In genomic region chr2:25290816-25291130, GRCm38 (mm10) we compare ENCODE assay signal across 9 mouse cellular contexts. TPM values are rescaled to one million over a fixed set of nuclear protein-coding genes. Genes with fewer than 3 reads are reported as not detected.
A peak's percentile ranks its signal among the peaks of the same experiment; 100 is the strongest.
DNase-seq lines count a peak whose midpoint lies in the region; ATAC-seq and TF ChIP-seq lines count a peak whose summit lies in the region.
"Had no signal": no experiment of that assay in that cellular context is flagged by ENCODE, and none has a peak within 500 bp of the region (broad histone marks: within the 10 kb centered on the region; RNA-seq: fewer than 3 reads in every experiment).

No protein-coding gene starts in this region.

- H3K9me3 ChIP-seq in kidney, postnatal 0 days (replicated peaks; ENCODE audit: low read length), result no peaks in the 10 kb centered on the region
- H3K9me3 ChIP-seq in neural tube, embryonic 14.5 days (ENCODE audit: control insufficient read depth, low read length), result no peaks in the 10 kb centered on the region

- no peak overlapping the region for H3K9ac ChIP-seq in kidney, postnatal 0 days (ENCODE audit: low read depth, low read length)
- no peak overlapping the region for H3K9ac ChIP-seq in neural tube, embryonic 14.5 days (replicated peaks; ENCODE audit: low read depth, low read length)

- peaks cover 67% of the 10 kb centered on the region for H3K4me1 ChIP-seq in cerebellum, adult 2 months (ENCODE audit: control insufficient read depth, insufficient read depth, low read length)
- peaks cover 9% of the 10 kb centered on the region; the same call in 1 of the 2 replicates for H3K4me1 ChIP-seq in kidney, postnatal 0 days (replicated peaks; ENCODE audit: insufficient read depth, low read length)
- peaks cover 18% of the 10 kb centered on the region for H3K4me1 ChIP-seq in neural tube, embryonic 14.5 days (ENCODE audit: control insufficient read depth, insufficient read depth, low read length)

- TF ChIP-seq POLR2A in cerebellum, adult 2 months (IDR thresholded peaks at IDR 0.05; ENCODE audit: borderline replicate concordance, insufficient read depth, low read length), result no peak

- H3K27me3 ChIP-seq in cerebellum, adult 2 months (ENCODE audit: control insufficient read depth, insufficient read depth, low read length), result no peaks in the 10 kb centered on the region
- peaks cover 49% of the 10 kb centered on the region for H3K27me3 ChIP-seq in kidney, postnatal 0 days (ENCODE audit: insufficient read depth, low read length)
- peaks cover 52% of the 10 kb centered on the region for H3K27me3 ChIP-seq in neural tube, embryonic 14.5 days (ENCODE audit: control insufficient read depth, insufficient read depth, low read length)

- peak overlapping the region; percentile 29 for H3K4me3 ChIP-seq in cerebellum, adult 2 months (replicated peaks; ENCODE audit: insufficient read depth, low read depth, low read length)
- peak overlapping the region; percentile 33; the same call in 1 of the 2 replicates for H3K4me3 ChIP-seq in kidney, postnatal 0 days (replicated peaks; ENCODE audit: low read depth, low read length)
- peak overlapping the region; percentile 15; the same call in 1 of the 2 replicates for H3K4me3 ChIP-seq in neural tube, embryonic 14.5 days (ENCODE audit: low read depth, low read length)

- ATAC-seq in kidney, postnatal 0 days (replicated peaks; ENCODE audit: low FRiP score, low read depth), result no peak
- ATAC-seq in neural tube, embryonic 14.5 days (ENCODE audit: low read depth), result no peak

- H3K36me3 ChIP-seq in kidney, postnatal 0 days (ENCODE audit: insufficient read depth, low read length), result 0 out of 2 replicates have a peak, but pooled peaks cover 5% of the 10 kb centered on the region
- H3K36me3 ChIP-seq in neural tube, embryonic 14.5 days (ENCODE audit: control insufficient read depth, insufficient read depth, low read length), result peaks cover 4% of the 10 kb centered on the region

- peak overlapping the region; percentile 68 for H3K27ac ChIP-seq in cerebellum, adult 2 months (ENCODE audit: insufficient read depth, low read length)
- no peak overlapping the region for H3K27ac ChIP-seq in kidney, postnatal 0 days
- no peak overlapping the region for H3K27ac ChIP-seq in neural tube, embryonic 14.5 days (ENCODE audit: low read depth, low read length)

- peak overlapping the region; percentile 46 for H3K4me2 ChIP-seq in kidney, postnatal 0 days (ENCODE audit: low read length)
- H3K4me2 ChIP-seq in neural tube, embryonic 14.5 days (ENCODE audit: low read depth, low read length), result peak overlapping the region; percentile 41

- WGBS in cerebellum, adult 2 months, result 2% methylated on average over 18 of the region's 18 CpGs
- WGBS in kidney, postnatal 0 days, result under 1% methylated on average over 18 of the region's 18 CpGs
- WGBS in neural tube, embryonic 14.5 days, result 2% methylated on average over 18 of the region's 18 CpGs

- DNase-seq in cerebellum, adult 2 months, result no peak
- DNase-seq in cerebellum, postnatal 4 days (ENCODE audit: low spot score in 2 of 2), result no peak
- peak; percentile 76 to 82 for DNase-seq in right cerebral cortex, postnatal 10 days (ENCODE audit: low spot score in 2 of 2)
- DNase-seq in right cerebral cortex, adult 18-20 months, result no peak
- DNase-seq in kidney, postnatal 0 days (ENCODE audit: low spot score), result no peak
- DNase-seq in retina, postnatal 1 day, result no peak
- DNase-seq in urinary bladder, postnatal 25 days (ENCODE audit: low spot score), result no peak

- no peak for TF ChIP-seq CTCF in cerebellum, adult 2 months (IDR thresholded peaks at IDR 0.05; ENCODE audit: borderline replicate concordance, insufficient read depth, low read depth, low read length)
- no peak for TF ChIP-seq CTCF in kidney, postnatal 0 days (IDR thresholded peaks at IDR 0.05; ENCODE audit: low read depth)

RNA-seq across cellular contexts. Expression of gene Lrrc26, which starts 1.1 kb away (rescaled TPM):
- polyA plus RNA-seq in cerebellum, adult 2 months (2012; rRNA removed), result 0.20 and 0.21 TPM in 2 replicates
- 0.29 and 0.48 TPM in 2 replicates for polyA plus RNA-seq in kidney, postnatal 0 days (2015; fragmentation: Nextera tagmentation; extraction: Ambion mirVana)
- 0.45 TPM in 1 of 2 replicates, not detected in the other for polyA plus RNA-seq in neural tube, embryonic 14.5 days (2014; fragmentation: Nextera tagmentation; extraction: Ambion mirVana)
- polyA plus RNA-seq: limb, embryonic 11.5 days had no signal

RNA-seq across cellular contexts. Expression of gene Tmem210, which starts 2.8 kb away (rescaled TPM):
- not detected in 2 replicates for polyA plus RNA-seq in cerebellum, adult 2 months (2012; rRNA removed)
- not detected in 2 replicates for polyA plus RNA-seq in kidney, postnatal 0 days (2015; fragmentation: Nextera tagmentation; extraction: Ambion mirVana)
- polyA plus RNA-seq in neural tube, embryonic 14.5 days (2014; fragmentation: Nextera tagmentation; extraction: Ambion mirVana), result not detected in 2 replicates
- polyA plus RNA-seq: limb, embryonic 11.5 days had no signal

RNA-seq across cellular contexts. Expression of gene Anapc2, which starts 18.5 kb away (rescaled TPM):
- polyA plus RNA-seq in cerebellum, adult 2 months (2012; rRNA removed), result 103 TPM in 2 replicates
- 79.4 and 84.0 TPM in 2 replicates for polyA plus RNA-seq in kidney, postnatal 0 days (2015; fragmentation: Nextera tagmentation; extraction: Ambion mirVana)
- 110 and 116 TPM in 2 replicates for polyA plus RNA-seq in neural tube, embryonic 14.5 days (2014; fragmentation: Nextera tagmentation; extraction: Ambion mirVana)

RNA-seq across cellular contexts. Expression of gene Ssna1, which starts 18.5 kb away (rescaled TPM):
- 74.5 and 75.9 TPM in 2 replicates for polyA plus RNA-seq in cerebellum, adult 2 months (2012; rRNA removed)
- polyA plus RNA-seq in kidney, postnatal 0 days (2015; fragmentation: Nextera tagmentation; extraction: Ambion mirVana), result 172 TPM in 2 replicates
- polyA plus RNA-seq in neural tube, embryonic 14.5 days (2014; fragmentation: Nextera tagmentation; extraction: Ambion mirVana), result 177 and 182 TPM in 2 replicates

RNA-seq across cellular contexts. Expression of gene Grin1, which starts 28.2 kb away (rescaled TPM):
- polyA plus RNA-seq in cerebellum, adult 2 months (2012; rRNA removed), result 282 and 290 TPM in 2 replicates
- polyA plus RNA-seq in kidney, postnatal 0 days (2015; fragmentation: Nextera tagmentation; extraction: Ambion mirVana), result 0.58 and 0.66 TPM in 2 replicates
- polyA plus RNA-seq in neural tube, embryonic 14.5 days (2014; fragmentation: Nextera tagmentation; extraction: Ambion mirVana), result 60.8 and 89.4 TPM in 2 replicates

Comparison
In these comparisons a context has a peak if more than half of its experiments do, and no peak if none do; other contexts are left out.
1. DNase-seq: peak in right cerebral cortex, postnatal 10 days (2 of 2); none in cerebellum, adult 2 months (0 of 2), cerebellum, postnatal 4 days (0 of 2), right cerebral cortex, adult 18-20 months (single experiment), kidney, postnatal 0 days (single experiment), retina, postnatal 1 day (single experiment) and urinary bladder, postnatal 25 days (single experiment).
2. Peak in every context shown above with its lines, with median percentiles within 50 percentile points of each other: H3K4me3 ChIP-seq.